Mouse (Mus musculus): ENCODE results near the gene Bicra. TPM values are rescaled to one million over a fixed set of nuclear protein-coding genes. Genes with fewer than 3 reads are reported as not detected.

The Bicra gene
- polyA plus RNA-seq, 1 experiment from 2014 or later = 1.6 TPM

DNA sequence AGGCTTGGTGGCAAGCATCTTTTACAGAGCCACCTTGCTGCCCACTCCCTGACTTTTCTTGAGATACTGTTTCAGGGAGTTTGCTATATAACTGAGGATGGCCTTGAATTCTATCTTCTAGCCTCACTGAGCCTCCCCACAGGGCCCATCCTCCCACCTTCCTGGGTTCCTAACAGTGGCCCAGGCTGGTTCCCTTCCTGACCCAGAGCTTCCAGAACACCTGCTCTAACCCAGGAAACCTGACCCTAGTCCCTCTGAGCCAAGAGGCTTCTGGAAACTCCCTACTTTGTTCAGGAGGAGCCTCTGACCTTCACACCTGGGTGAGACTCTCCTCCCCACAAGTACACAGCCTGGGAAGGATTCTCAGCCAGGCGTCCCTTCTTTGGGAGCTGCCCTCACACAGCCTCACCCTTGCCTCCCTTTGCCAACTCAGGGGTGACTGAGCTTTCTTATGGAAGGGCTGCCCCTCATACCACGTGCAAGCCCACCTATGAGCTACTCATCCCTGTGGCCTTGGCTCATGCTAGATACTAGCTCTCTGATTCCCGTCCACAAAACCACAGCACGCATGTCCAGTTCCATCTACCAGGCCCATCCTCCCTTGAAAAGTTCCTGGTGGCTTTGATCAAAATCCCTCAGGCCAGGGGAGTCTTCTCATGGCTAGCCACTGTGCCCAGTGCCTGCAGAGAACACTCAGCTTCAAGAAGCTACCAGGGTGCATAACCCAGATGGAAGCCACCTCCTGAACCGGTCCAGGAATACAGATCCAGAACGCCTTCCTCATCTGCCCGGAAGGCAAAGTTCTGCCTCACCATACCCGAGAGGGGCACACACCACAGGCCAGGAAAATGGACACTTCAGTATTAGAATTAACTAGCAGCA is 13.9 kb downstream of the Bicra start:
- no peak overlapping the region for H3K4me3 ChIP-seq (replicated peaks)
- H3K9me3 ChIP-seq (replicated peaks) = no peaks in the 10 kb centered on the region
- H3K36me3 ChIP-seq (replicated peaks) = no peaks in the 10 kb centered on the region
- no peak for ATAC-seq (ENCODE audit: insufficient read depth)
- WGBS (ENCODE audit: insufficient replicate concordance) = 70% methylated on average over 8 of the region's 8 CpGs
- H3K27ac ChIP-seq (replicated peaks) = no peak overlapping the region
- no peak overlapping the region for H3K4me2 ChIP-seq
- H3K9ac ChIP-seq = no peak overlapping the region
- H3K27me3 ChIP-seq = no peaks in the 10 kb centered on the region
- H3K4me1 ChIP-seq (replicated peaks) = peaks cover 21% of the 10 kb centered on the region

DNA sequence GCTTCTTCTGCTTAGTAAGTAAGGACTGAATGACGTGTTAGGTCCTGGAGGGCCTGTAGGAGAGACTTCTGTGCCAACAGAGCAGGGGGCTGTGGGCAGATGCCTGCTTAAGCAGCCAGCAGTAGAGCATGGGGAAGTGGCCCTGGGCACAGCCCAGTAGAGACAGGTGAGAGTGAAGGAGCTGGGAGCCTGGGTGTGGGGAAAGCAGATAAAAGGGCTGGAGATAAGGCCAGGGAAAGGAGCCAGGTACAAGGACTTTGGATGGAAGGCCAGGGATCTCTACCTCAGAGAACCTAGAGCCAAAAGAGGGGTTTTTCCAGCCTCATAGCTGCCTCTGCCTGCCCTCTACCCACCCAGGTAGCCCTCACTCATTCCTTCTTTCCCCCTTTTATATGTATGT is 14.7 kb downstream of the Bicra start:
- Histone ChIP-seq H3K9ac (no peak overlapping the region), H3K4me1 (replicated peaks) (peaks cover 24% of the 10 kb centered on the region), H3K27me3 (no peaks in the 10 kb centered on the region), H3K4me3 (replicated peaks) (no peak overlapping the region), H3K36me3 (replicated peaks) (no peaks in the 10 kb centered on the region), H3K4me2 (no peak overlapping the region), H3K27ac (replicated peaks) (no peak overlapping the region), H3K9me3 (replicated peaks) (no peaks in the 10 kb centered on the region)
- 67% methylated on average over 1 of the region's 1 CpGs for WGBS (ENCODE audit: insufficient replicate concordance)
- no peak for ATAC-seq (ENCODE audit: insufficient read depth)

DNA sequence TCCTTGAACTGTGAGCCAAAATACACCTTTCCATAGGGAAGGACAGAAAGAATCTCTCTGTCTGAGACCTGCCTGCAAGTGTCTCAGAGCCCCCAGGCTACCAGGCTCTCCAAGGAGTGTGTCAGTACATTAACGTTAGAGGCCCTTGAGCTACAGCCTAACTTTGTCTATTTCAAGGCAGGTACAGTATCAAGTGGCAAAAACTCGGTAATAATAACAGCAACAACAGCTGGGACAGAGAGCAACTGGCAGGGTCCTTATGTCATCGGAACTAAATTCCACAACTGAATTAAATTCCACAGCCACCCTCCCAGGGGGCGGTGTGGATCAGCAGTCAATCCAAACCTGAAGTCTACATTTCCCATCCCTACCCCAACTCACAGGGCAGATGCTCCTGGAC is 16.6 kb downstream of the Bicra start:
- H3K4me3 ChIP-seq (replicated peaks) = no peak overlapping the region
- no peak overlapping the region for H3K4me2 ChIP-seq
- no peaks in the 10 kb centered on the region for H3K9me3 ChIP-seq (replicated peaks)
- H3K4me1 ChIP-seq (replicated peaks) = peaks cover 24% of the 10 kb centered on the region
- no peak overlapping the region for H3K27ac ChIP-seq (replicated peaks)
- no peak for ATAC-seq (ENCODE audit: insufficient read depth)
- no peak overlapping the region for H3K9ac ChIP-seq
- WGBS (ENCODE audit: insufficient replicate concordance) = 83% methylated on average over 4 of the region's 4 CpGs
- no peaks in the 10 kb centered on the region for H3K36me3 ChIP-seq (replicated peaks)
- no peaks in the 10 kb centered on the region for H3K27me3 ChIP-seq

DNA sequence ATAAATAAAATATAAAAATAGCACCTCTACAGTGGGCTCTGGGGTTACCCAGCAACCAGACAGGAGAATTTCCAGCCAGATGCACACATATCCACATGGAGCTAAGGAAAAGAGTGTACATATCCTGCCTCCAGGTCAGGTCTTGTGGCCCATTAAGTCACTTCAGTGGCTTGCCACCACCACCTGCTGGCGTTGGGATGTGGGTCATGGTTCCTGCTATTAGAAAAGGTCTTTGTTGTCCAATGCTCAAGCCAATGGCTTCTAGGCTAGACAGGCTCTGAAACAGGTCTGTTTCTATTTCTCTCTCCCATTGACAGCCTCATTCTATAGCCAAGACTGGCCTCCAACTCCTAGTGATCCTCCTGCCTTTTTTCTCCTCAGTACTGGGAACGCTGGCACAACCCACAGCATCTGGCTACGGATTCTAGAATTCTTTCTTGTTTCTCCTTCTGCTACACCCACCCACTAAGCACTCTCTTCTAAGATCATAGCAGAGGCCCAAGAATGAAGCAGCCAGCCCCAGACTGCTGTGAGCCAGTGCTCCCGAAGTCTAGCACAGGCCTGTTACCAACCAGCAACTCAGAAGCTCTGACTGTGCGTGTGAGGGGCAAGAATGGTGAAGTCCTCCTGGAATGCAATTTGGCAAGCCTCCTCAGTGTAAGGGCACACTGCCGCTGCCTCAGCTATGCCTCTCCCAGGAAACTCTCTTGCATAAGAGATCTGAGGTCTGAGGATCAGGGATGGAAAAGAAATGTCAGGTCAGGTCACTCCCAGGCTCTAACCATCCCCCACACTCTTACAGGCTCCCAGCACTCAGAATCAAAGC is 19.4 kb downstream of the Bicra start:
- H3K27ac ChIP-seq (replicated peaks) = no peak overlapping the region
- H3K9ac ChIP-seq = no peak overlapping the region
- no peak for ATAC-seq (ENCODE audit: insufficient read depth)
- peaks cover 26% of the 10 kb centered on the region for H3K4me1 ChIP-seq (replicated peaks)
- H3K36me3 ChIP-seq (replicated peaks) = no peaks in the 10 kb centered on the region
- no peak overlapping the region for H3K4me2 ChIP-seq
- H3K9me3 ChIP-seq (replicated peaks) = no peaks in the 10 kb centered on the region
- WGBS (ENCODE audit: insufficient replicate concordance) = 78% methylated on average over 6 of the region's 6 CpGs
- no peak overlapping the region for H3K4me3 ChIP-seq (replicated peaks)
- no peaks in the 10 kb centered on the region for H3K27me3 ChIP-seq

DNA sequence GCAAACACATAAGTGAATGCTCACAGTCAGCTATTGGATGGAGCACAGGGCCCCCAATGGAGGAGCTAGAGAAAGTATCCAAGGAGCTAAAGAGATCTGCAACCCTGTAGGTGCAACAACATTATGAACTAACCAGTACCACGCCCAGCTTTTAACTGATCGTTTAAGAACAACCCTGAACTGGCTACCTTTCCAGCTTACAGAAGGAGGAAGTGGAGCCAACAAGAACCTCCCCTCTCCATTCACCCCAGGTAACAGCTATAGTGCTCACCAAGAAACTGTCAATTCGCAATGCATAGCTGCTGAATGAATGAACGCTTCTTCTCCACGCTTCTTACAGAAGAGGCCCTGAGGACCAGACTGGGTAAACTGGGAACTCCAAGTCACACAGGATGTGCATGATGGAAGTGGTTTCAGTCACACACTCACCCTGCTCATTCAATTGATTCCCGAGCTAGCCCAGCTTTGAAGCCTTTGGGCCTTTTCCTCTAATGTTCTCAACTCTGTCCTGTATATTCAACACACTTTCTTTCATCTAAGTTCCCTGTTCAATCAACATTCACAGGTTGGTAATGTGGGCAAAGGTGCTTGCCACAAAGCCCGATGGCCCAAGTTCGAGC is 23.0 kb downstream of the Bicra start:
- H3K4me2 ChIP-seq = no peak overlapping the region
- H3K9me3 ChIP-seq (replicated peaks) = no peaks in the 10 kb centered on the region
- 56% methylated on average over 8 of the region's 8 CpGs for WGBS (ENCODE audit: insufficient replicate concordance)
- no peak overlapping the region for H3K9ac ChIP-seq
- peaks cover 36% of the 10 kb centered on the region for H3K4me1 ChIP-seq (replicated peaks)
- no peak overlapping the region for H3K27ac ChIP-seq (replicated peaks)
- ATAC-seq (ENCODE audit: insufficient read depth) = no peak
- no peak overlapping the region for H3K4me3 ChIP-seq (replicated peaks)
- H3K36me3 ChIP-seq (replicated peaks) = no peaks in the 10 kb centered on the region
- H3K27me3 ChIP-seq = no peaks in the 10 kb centered on the region

DNA sequence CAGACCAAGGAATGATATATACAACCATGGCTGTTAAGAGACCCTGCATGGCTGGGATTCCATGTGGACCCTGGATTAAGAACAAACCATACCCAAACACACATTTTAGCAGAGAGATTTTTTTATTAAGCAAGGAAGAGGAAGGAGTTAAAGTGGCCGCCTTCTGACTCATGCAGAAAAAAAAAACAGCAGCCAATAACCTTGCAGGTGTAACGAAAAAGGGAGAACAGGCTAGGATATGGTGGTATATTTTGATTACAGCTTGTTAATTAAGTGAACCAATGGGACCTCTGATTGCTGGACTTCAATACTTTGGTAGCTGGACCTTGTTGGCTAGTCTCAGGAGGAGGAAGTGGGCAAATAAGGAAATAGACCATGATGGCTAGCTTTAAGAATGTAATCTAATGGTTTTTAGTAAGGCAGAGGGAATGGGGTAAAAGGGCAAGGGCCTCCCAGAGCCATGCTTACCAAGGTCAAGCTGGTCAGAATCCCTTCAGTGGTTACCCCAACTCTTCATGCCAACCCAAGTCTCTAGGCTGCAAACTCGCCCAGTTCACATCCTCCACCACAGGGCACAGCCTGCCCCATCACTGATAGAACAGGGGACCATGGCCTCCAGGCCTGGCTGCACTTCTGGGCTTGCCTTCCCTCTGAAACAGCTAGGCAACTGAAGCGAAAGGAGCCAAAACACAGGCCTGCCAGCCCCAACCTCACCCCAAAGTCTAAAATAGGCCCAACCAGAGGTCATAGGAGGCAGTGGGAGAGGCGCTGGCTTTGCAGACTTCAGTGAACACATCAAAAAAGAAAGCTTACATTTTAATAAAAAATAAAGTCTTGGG is 28.2 kb downstream of the Bicra start:
- H3K9ac ChIP-seq = no peak overlapping the region
- no peaks in the 10 kb centered on the region for H3K36me3 ChIP-seq (replicated peaks)
- 54% methylated on average over 5 of the region's 5 CpGs for WGBS (ENCODE audit: insufficient replicate concordance)
- no peak overlapping the region; the same call in 1 of the 2 replicates for H3K27ac ChIP-seq (replicated peaks)
- no peaks in the 10 kb centered on the region for H3K27me3 ChIP-seq
- no peaks in the 10 kb centered on the region for H3K9me3 ChIP-seq (replicated peaks)
- H3K4me2 ChIP-seq = no peak overlapping the region; the same call in 1 of the 2 replicates
- ATAC-seq (ENCODE audit: insufficient read depth) = no peak
- H3K4me1 ChIP-seq (replicated peaks) = peaks cover 60% of the 10 kb centered on the region
- H3K4me3 ChIP-seq (replicated peaks) = no peak overlapping the region

DNA sequence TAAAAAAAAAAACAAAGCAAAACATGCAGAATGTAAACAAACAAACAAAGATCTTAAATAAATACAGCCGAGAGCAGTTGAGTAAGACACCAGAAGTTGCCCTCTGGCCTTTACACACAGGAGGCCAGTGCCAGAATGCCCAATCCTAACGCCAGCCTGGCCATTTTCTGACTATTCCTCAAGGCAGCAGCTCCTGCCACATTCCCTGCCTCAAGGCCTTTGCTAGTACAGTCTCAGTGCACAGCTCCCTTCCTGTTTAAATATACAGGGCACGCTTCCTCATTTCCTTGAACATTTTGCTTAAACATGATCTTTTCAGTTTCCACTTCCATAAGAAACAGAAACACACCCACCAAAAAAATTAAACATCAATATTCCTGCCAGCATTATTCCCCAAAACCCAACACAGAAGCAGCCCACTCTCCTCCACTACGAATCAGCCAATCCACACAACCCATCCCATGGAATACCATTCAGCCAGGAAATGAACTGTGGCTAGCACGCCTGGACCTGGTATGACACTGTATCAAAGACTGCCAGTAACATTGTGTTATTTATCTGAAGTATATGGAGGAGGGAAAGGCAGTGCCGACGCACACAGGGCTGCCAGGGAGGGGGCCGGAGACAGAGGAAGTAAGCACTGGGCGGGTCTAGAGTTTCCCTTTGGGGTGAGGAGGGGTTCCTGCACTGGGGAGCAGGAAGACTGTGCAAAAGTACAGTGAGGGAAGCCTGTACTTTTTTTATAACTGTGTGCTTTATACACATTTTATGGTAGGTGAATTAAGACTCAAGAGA is 29.5 kb downstream of the Bicra start:
- peak; percentile 69 for ATAC-seq (ENCODE audit: insufficient read depth)
- H3K9ac ChIP-seq = no peak overlapping the region; the same call in 1 of the 2 replicates
- 29% methylated on average over 9 of the region's 9 CpGs for WGBS (ENCODE audit: insufficient replicate concordance)
- H3K4me1 ChIP-seq (replicated peaks) = peaks cover 64% of the 10 kb centered on the region
- H3K4me3 ChIP-seq (replicated peaks) = no peak overlapping the region
- no peaks in the 10 kb centered on the region for H3K36me3 ChIP-seq (replicated peaks)
- H3K27ac ChIP-seq (replicated peaks) = peak overlapping the region; percentile 51
- H3K27me3 ChIP-seq = no peaks in the 10 kb centered on the region
- H3K9me3 ChIP-seq (replicated peaks) = no peaks in the 10 kb centered on the region
- H3K4me2 ChIP-seq = peak overlapping the region; percentile 23

DNA sequence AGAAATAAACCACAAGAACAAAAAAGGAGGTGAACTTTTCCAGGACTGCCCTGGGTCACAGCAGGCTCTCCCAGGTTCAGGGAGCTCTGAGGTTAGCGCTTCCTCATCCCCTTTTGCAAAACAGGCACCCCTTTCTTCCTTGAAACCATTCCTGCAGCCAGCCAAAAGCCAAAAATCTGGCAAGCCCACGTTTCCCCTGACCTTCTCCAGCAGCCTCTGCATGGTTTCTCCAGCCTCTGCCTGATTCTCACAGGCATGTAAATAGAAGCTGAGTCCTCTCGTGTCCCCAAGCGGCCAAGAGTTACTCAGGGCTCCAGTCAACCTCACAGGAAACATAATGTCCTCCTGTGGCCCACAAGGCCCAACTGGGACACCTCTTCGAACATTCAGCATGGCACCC is 32.3 kb downstream of the Bicra start:
- ATAC-seq (ENCODE audit: insufficient read depth) = no peak
- Histone ChIP-seq H3K4me1 (replicated peaks) (peaks cover 72% of the 10 kb centered on the region), H3K27me3 (no peaks in the 10 kb centered on the region), H3K4me3 (replicated peaks) (no peak overlapping the region), H3K27ac (replicated peaks) (no peak overlapping the region), H3K9ac (no peak overlapping the region), H3K4me2 (no peak overlapping the region), H3K36me3 (replicated peaks) (no peaks in the 10 kb centered on the region), H3K9me3 (replicated peaks) (no peaks in the 10 kb centered on the region)
- WGBS (ENCODE audit: insufficient replicate concordance) = 63% methylated on average over 5 of the region's 5 CpGs

DNA sequence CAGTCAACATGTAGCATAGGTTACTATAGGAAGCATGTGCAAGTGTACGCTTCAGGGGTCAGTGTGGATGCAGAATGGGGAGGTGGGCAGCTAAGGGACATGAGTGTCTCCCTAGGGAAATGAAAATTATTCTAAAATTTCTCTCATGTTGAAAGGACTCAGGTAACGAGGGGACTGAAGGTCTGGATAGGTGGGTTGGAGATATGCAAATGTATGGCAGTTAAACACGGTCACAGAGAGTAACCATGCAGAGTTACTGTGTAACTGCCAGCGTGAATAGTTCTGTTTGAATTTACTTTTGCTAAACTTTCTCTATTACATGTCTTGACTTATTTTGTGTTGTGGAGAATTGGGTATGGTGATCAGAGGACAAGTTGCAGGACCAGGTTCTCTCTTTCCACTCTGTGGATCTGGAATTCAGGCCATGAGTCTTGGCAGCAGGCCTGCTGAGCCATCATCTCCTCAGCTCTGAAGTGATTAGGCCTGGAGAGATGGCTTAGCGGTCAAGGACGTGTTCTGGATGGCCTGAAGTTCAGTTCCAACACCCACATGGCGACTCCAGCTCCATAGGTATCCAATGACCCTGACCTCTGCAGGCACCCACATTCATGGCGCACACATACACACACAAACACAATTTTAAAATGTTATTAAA is 33.1 kb downstream of the Bicra start:
- no peaks in the 10 kb centered on the region for H3K36me3 ChIP-seq (replicated peaks)
- 69% methylated on average over 8 of the region's 8 CpGs for WGBS (ENCODE audit: insufficient replicate concordance)
- ATAC-seq (ENCODE audit: insufficient read depth) = no peak
- H3K9me3 ChIP-seq (replicated peaks) = no peaks in the 10 kb centered on the region
- H3K9ac ChIP-seq = no peak overlapping the region
- no peaks in the 10 kb centered on the region for H3K27me3 ChIP-seq
- H3K4me1 ChIP-seq (replicated peaks) = peaks cover 68% of the 10 kb centered on the region
- no peak overlapping the region for H3K27ac ChIP-seq (replicated peaks)
- no peak overlapping the region for H3K4me3 ChIP-seq (replicated peaks)
- no peak overlapping the region for H3K4me2 ChIP-seq
